Mouse (Mus musculus) CD4-positive helper T cell, adult 2 months (primary cell): ENCODE measurements at regions not wholly inside any gene's neighbourhood (a gene's known extent, or its start where the extent isn't known, plus 50 kb on each side); places are given as distances from the start of the nearest gene placed in this dataset.

Experiments
- DNase-seq: peaks from one replicate; pipeline ENCODE4 v3.0.0-alpha.2; 2012; ENCODE audit warnings: low read depth, missing footprints, low spot score

- no peak for DNase-seq
Observed at GRCm38 (mm10) chr10:118622916-118623315, 182.1 kb downstream of the Ifng start.

GRCm38 (mm10) chr10:118624368-118624767 is 183.5 kb downstream of the Ifng start:
- no peak for DNase-seq

- DNase-seq: peak; percentile 32
Observed at GRCm38 (mm10) chr10:118628000-118628399, 187.2 kb downstream of the Ifng start.

GRCm38 (mm10) chr10:118629360-118630040 is 188.7 kb downstream of the Ifng start:
- no peak for DNase-seq

DNA sequence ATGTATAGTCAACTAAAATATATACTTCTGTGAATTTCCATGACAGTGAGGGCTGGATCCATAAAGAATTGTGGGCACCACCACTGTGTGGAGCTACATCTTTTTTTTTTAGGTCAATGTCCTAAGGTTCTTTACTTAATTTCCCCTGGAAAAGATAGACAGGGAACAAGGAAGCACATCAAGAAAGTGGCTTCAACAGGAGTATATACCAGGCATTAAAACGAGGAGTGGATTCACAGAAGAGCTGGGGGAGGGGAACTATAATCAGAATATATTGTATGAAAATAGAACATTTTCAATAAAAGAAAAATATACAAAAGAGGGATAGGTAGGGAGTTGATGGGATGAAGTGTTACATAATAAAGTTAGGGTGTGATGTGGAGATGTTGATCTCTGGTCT is 190.9 kb downstream of the Ifng start:
- DNase-seq: no peak

DNA sequence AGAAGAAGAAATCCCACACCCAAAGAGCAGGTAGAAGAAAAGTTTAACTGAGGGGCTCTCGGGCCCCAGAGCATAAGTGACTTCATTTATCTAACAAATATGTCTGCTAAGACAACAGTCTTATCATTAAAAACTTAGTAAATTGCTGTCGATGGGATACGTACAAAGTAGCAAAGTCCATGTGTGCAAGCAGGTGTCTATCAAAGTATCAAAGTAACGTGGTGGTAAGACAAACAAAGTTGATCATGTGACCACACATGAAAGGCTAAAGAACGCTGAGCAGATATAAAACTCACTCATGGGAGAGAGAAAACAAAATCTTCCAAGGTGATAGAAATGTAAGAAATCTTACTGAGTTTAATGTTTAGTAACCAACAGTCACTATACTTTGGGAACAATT is 191.3 kb downstream of the Ifng start:
- DNase-seq: peak; percentile 30

DNA sequence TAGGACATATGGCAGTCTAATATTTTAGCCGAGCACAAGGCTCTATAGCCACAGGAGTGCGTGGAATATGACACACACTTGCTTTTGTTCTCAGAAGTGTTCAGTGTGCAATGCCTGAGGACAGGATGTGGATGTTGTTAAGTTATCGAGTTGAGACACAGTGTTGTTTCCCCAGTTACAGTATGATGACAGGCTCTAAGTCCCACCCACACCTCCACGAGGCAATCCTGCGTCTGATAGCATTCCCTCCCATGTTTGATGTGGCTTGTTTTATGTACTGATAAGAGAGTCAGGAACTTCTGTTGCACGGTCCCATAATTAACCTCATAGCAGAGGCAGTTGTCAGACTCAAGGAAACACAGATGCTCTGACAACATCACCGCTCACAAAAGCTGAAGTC is 192.6 kb downstream of the Ifng start:
- peak; percentile 87 for DNase-seq

- DNase-seq: no peak
Observed at GRCm38 (mm10) chr10:118639097-118639496, 198.3 kb downstream of the Ifng start.

- DNase-seq: no peak
Observed at GRCm38 (mm10) chr10:118640121-118640809, 199.4 kb downstream of the Ifng start.

GRCm38 (mm10) chr10:118640810-118641427 is 200.1 kb downstream of the Ifng start:
- no peak for DNase-seq

- DNase-seq: peak; percentile 20
Observed at GRCm38 (mm10) chr10:118643622-118644021, 202.8 kb downstream of the Ifng start.

GRCm38 (mm10) chr10:118648111-118648510 is 207.3 kb downstream of the Ifng start:
- no peak for DNase-seq

GRCm38 (mm10) chr10:118656561-118656960 is 213.4 kb downstream of the Dyrk2 start:
- no peak for DNase-seq

DNA sequence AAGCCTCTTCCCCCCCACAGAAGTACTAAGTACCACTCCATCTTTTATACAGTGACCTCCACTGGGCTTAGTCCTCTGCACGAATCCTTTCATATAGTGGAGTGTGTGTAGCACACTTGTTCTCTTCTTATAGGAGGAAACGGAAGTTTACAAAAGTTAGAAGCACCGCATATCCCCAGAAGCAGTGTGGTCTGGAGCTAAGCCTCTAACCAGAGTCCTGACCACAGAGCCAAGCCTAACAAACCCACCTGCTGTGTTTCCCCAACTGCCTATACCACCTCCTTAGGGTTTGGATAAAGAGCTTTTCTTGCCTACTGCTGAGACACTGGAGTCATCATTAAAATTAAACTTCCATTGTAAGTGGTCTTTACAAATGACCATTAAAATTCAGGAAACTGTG is 204.0 kb downstream of the Dyrk2 start:
- no peak for DNase-seq

- DNase-seq: no peak
Observed at GRCm38 (mm10) chr10:118675816-118676465, 194.1 kb downstream of the Dyrk2 start.

DNA sequence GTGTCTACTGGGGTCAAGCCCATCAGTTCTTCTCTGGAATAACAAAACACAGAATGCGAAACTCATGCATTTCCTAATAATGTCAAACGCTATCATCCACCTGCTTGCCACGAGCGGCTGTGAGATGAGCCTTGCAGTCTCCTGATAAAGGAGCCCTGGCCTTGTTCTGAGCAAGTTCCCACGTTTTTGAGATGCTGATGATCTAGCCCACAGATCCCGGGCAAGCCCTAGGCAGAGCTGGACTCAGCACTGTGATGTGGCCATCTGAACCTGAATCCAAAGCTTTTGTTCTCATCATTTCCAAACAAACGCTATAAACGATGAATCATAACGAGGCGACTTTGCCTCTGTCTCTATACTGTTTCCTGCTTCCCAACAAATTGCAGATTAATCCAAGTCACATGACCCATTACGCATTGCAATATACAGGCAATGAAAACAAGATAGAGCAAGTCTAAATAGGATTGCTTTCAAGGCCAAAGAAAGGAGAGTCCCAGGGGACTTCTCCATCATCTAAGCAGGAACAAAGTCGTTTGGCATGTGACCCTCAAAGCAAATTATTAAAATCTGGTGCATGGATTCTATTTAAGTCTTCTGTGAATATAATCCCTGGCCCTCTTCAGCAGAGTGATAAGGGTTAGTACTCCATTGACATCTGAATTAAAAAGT is 191.1 kb downstream of the Dyrk2 start:
- DNase-seq: no peak

DNA sequence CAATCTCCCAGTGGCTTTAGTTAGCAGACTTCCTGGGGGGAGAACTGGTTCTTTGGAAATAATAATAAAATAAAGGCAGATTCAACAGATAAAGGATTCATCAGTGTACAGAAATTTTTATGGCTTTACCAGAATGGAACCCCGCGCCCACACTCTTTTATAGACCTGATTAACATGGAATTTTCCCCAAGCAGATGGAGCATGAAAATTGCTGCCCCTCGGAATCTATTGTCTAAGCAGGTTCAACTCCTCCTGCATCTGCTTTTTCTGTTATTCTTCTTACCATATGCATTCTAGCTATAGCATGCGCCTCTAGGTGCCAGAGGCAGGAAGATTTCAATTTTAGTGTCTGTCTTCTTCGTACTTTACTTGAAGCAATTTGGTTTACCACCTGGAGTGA is 190.5 kb downstream of the Dyrk2 start:
- no peak for DNase-seq

- no peak for DNase-seq
Observed at GRCm38 (mm10) chr10:118680896-118681295, 189.1 kb downstream of the Dyrk2 start.

GRCm38 (mm10) chr10:118683356-118683755 is 186.7 kb downstream of the Dyrk2 start:
- no peak for DNase-seq

DNA sequence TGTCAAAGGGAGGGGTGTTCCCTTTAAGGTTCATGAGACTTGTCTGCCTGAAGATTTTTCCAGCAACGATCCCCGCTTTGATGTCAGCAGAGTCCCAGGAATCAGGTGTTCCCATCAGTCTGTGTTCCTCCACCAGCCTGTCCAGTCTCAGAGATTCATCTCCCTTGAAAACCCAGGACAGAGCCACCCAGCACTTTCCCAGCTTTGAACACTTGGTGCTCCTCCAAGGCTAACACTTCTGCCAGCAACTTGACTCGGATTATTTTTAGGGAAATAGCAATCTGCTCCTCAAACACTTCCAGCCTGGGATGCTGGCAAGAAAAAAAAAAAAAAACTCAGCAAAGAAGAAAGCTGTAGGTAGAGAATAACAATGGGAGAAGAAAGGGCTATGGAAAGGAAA is 170.7 kb downstream of the Dyrk2 start:
- no peak for DNase-seq

- no peak for DNase-seq
Observed at GRCm38 (mm10) chr10:118700115-118700514, 169.9 kb downstream of the Dyrk2 start.

DNA sequence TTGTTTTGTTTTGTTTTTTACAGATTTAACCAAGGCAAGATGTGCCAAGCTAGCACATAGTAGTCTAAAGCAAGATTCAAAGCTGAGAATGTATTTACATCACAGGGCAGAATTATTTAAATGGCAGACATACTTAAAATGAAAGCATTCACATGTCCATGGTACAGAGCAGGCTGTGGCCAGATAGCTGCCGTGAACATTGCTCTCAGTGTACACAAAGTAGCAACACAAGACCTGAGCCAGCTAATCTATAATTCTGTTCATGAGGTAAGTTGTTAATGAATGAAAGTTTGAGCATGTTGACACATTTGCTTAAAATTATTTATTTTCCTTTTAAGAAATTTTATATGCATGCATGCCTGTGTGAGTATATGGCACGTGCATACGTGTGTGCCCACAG is 164.0 kb downstream of the Dyrk2 start:
- no peak for DNase-seq
